Mouse (Mus musculus) C2C12 (cell line): Measurements from ENCODE around the gene Ptges.

Source experiments
- CTCF ChIP-seq: IDR thresholded peaks from one replicate; pipeline ENCODE4 v1.5.1; 2011; ENCODE audit not compliant: control insufficient read depth, insufficient read depth, insufficient read length
- MYOG ChIP-seq: IDR thresholded peaks from one replicate; pipeline ENCODE4 v1.6.1; 2011; ENCODE audit not compliant: control insufficient read depth, insufficient read length; ENCODE audit errors: extremely low read depth

- TF ChIP-seq MYOG: no peak
- no peak for TF ChIP-seq CTCF
These were observed 30.2 kb upstream of the Ptges start for GRCm38 (mm10) chr2:30959856-30960255.
